Mouse (Mus musculus) G1E (cell line): Measurements from ENCODE around the gene Natd1.

Source experiments
- CTCF ChIP-seq: IDR thresholded peaks from 2 replicates; pipeline ENCODE4 v1.5.1; 2012; ENCODE audit warnings: low read depth, low read length, inconsistent platforms, mixed read lengths
- GATA2 ChIP-seq: IDR thresholded peaks from 2 replicates; pipeline ENCODE4 v1.6.1; 2012; ENCODE audit warnings: low read depth, low read length, inconsistent platforms, borderline replicate concordance

DNA sequence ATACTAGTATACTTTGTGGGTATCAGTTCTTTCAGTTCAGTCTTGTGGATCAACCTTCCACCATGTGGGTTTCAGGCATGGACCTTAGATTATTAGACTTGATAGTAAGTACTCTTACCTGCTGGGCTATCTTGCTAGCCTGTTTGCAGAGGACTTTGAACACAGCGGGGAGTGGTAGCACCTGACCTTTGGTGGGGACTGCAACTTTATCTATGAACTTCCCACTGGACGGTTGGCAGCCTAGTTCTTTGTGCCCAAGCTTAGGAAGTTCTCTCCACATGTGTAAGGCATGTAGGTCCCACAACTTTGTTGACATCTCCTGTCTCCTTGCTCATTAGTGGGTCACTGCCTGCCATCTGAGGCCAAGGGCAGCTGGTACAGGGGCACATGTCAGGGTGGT, 20.2 kb upstream of the Natd1 start:
- TF ChIP-seq CTCF (no peak), GATA2 (no peak)
